Mouse (Mus musculus): ENCODE results near the gene Ralbp1. TPM values are rescaled to one million over a fixed set of nuclear protein-coding genes. Genes with fewer than 3 reads are reported as not detected.
A peak's percentile ranks its signal among the peaks of the same experiment; 100 is the strongest.

Ralbp1 gene
- total RNA-seq, 1 experiment from 2014 or later, result 37.6 TPM

- DNase-seq, result no peak
Measured at GRCm38 (mm10) chr17:65847694-65848449, 37.7 kb downstream of the Ralbp1 start.

- DNase-seq, result no peak
Measured at GRCm38 (mm10) chr17:65845423-65845822, 40.2 kb downstream of the Ralbp1 start.

GRCm38 (mm10) chr17:65842669-65843381, 42.8 kb downstream of the Ralbp1 start:
- DNase-seq, result no peak

GRCm38 (mm10) chr17:65839541-65840256, 45.9 kb downstream of the Ralbp1 start:
- DNase-seq, result no peak

- DNase-seq, result no peak
Measured at GRCm38 (mm10) chr17:65836746-65837145, 48.9 kb downstream of the Ralbp1 start.

GRCm38 (mm10) chr17:65833891-65834290, 51.7 kb downstream of the Ralbp1 start:
- DNase-seq, result no peak

- DNase-seq, result peak; percentile 43
Measured at GRCm38 (mm10) chr17:65830216-65830863, 55.3 kb downstream of the Ralbp1 start.

- no peak for DNase-seq
Measured at GRCm38 (mm10) chr17:65828951-65829350, 56.6 kb downstream of the Ralbp1 start.

GRCm38 (mm10) chr17:65827904-65828303, 57.7 kb downstream of the Ralbp1 start:
- DNase-seq, result no peak

GRCm38 (mm10) chr17:65827119-65827840, 58.3 kb downstream of the Ralbp1 start:
- no peak for DNase-seq

- DNase-seq, result no peak
Measured at GRCm38 (mm10) chr17:65826257-65826656, 59.3 kb downstream of the Ralbp1 start.

GRCm38 (mm10) chr17:65824246-65824645, 61.4 kb downstream of the Ralbp1 start:
- no peak for DNase-seq

- DNase-seq, result no peak
Measured at GRCm38 (mm10) chr17:65822423-65822822, 63.2 kb downstream of the Ralbp1 start.

- no peak for DNase-seq
Measured at GRCm38 (mm10) chr17:65820197-65820596, 65.4 kb downstream of the Ralbp1 start.

GRCm38 (mm10) chr17:65813763-65814162, 71.8 kb downstream of the Ralbp1 start:
- peak; percentile 21 for DNase-seq

- DNase-seq, result no peak
Measured at GRCm38 (mm10) chr17:65811032-65811431, 74.6 kb downstream of the Ralbp1 start.

- no peak for DNase-seq
Measured at GRCm38 (mm10) chr17:65806416-65806815, 79.2 kb downstream of the Ralbp1 start.

GRCm38 (mm10) chr17:65805966-65806365, 79.6 kb downstream of the Ralbp1 start:
- no peak for DNase-seq

GRCm38 (mm10) chr17:65802026-65802425, 83.6 kb downstream of the Ralbp1 start:
- no peak for DNase-seq

- DNase-seq, result no peak
Measured at GRCm38 (mm10) chr17:65800451-65800850, 85.1 kb downstream of the Ralbp1 start.

GRCm38 (mm10) chr17:65799353-65799752, 86.2 kb downstream of the Ralbp1 start:
- no peak for DNase-seq

GRCm38 (mm10) chr17:65798446-65798845, 87.2 kb downstream of the Ralbp1 start:
- DNase-seq, result no peak

Measured in adrenal gland, postnatal 14 days (tissue).